Mouse (Mus musculus): ENCODE data around the gene Mylpf. TPM values are rescaled to one million over a fixed set of nuclear protein-coding genes. Genes with fewer than 3 reads are reported as not detected.

The Mylpf gene
- total RNA-seq (2023): 6.7 and 11.1 TPM in 2 replicates

GRCm38 (mm10) chr7:127208553-127209438 lies at the start of gene Mylpf:
Gene Mylpf, plus strand, starts transcription at chr7:127208890.

GRCm38 (mm10) chr7:127195544-127196295 lies 13.0 kb upstream of the Mylpf start, which contains the start of gene Cd2bp2:
Gene Cd2bp2, minus strand, starts transcription at chr7:127196050.

GRCm38 (mm10) chr7:127208295-127208552 lies 466 bp upstream of the Mylpf start, which contains the start of gene Tbc1d10b:
Gene Tbc1d10b, minus strand, starts transcription at chr7:127208468.

GRCm38 (mm10) chr7:127232622-127233367 lies 24.1 kb downstream of the Mylpf start, which contains the start of the genes Zfp553 and Sept1:
Gene Zfp553, plus strand, starts transcription at chr7:127233061.
Gene Sept1, minus strand, starts transcription at chr7:127233130.

GRCm38 (mm10) chr7:127243870-127244657 lies 35.4 kb downstream of the Mylpf start, which contains the start of gene Zfp771:
Gene Zfp771, plus strand, starts transcription at chr7:127244274.

GRCm38 (mm10) chr7:127260309-127261111 lies 51.8 kb downstream of the Mylpf start, which contains the start of gene Dctpp1:
Gene Dctpp1, minus strand, starts transcription at chr7:127260709.

Other genes with a start within 250 kb of the Mylpf start
- gene Cdipt, start 233.0 kb upstream of the Mylpf start, total RNA-seq (2023): 56.2 and 56.5 TPM in 2 replicates
- gene Cdiptos, start 232.8 kb upstream of the Mylpf start, total RNA-seq (2023): 0.95 and 1.3 TPM in 2 replicates
- 49.1 and 58.0 TPM in 2 replicates for gene Mvp, start 194.3 kb upstream of the Mylpf start, total RNA-seq (2023)
- gene Pagr1b, start 192.4 kb upstream of the Mylpf start, total RNA-seq (2023): not detected in 2 replicates
- 1.5 and 35.7 TPM in 2 replicates for gene Pagr1a, start 191.5 kb upstream of the Mylpf start, total RNA-seq (2023)
- 26.0 TPM in 1 of 2 replicates, not detected in the other for gene Gm42742, start 187.8 kb upstream of the Mylpf start, total RNA-seq (2023)
- gene Prrt2, start 187.7 kb upstream of the Mylpf start, total RNA-seq (2023): 0.79 TPM in 1 of 2 replicates, not detected in the other
- 128 and 143 TPM in 2 replicates for gene Maz, start 181.9 kb upstream of the Mylpf start, total RNA-seq (2023)
- 41.1 and 48.3 TPM in 2 replicates for gene Kif22, start 166.4 kb upstream of the Mylpf start, total RNA-seq (2023)
- 1.2 TPM in 1 of 2 replicates, not detected in the other for gene Zg16, start 121.6 kb upstream of the Mylpf start, total RNA-seq (2023)
- 155 and 172 TPM in 2 replicates for gene AI467606, start 117.5 kb upstream of the Mylpf start, total RNA-seq (2023)
- gene Qprt, start 86.7 kb upstream of the Mylpf start, total RNA-seq (2023): 2.0 and 3.8 TPM in 2 replicates
- gene Spn, start 71.1 kb upstream of the Mylpf start, total RNA-seq (2023): 96.9 and 102 TPM in 2 replicates
- 47.6 and 62.2 TPM in 2 replicates for gene Cd2bp2, start 12.8 kb upstream of the Mylpf start, total RNA-seq (2023)
- 106 and 122 TPM in 2 replicates for gene Tbc1d10b, start 422 bp upstream of the Mylpf start, total RNA-seq (2023)
- gene Zfp553, start 24.2 kb downstream of the Mylpf start, total RNA-seq (2023): 2.8 and 4.0 TPM in 2 replicates
- 107 and 123 TPM in 2 replicates for gene Sept1, start 24.2 kb downstream of the Mylpf start, total RNA-seq (2023)
- gene Zfp771, start 35.4 kb downstream of the Mylpf start, total RNA-seq (2023): 3.2 and 4.7 TPM in 2 replicates
- gene Dctpp1, start 51.8 kb downstream of the Mylpf start, total RNA-seq (2023): 18.4 and 20.9 TPM in 2 replicates
- 150 and 202 TPM in 2 replicates for gene Sephs2, start 65.2 kb downstream of the Mylpf start, total RNA-seq (2023)
- 239 and 332 TPM in 2 replicates for gene Itgal, start 87.4 kb downstream of the Mylpf start, total RNA-seq (2023)
- 7.5 and 8.1 TPM in 2 replicates for gene Zfp768, start 136.7 kb downstream of the Mylpf start, total RNA-seq (2023)
- 3.9 and 5.9 TPM in 2 replicates for gene Zfp747, start 167.2 kb downstream of the Mylpf start, total RNA-seq (2023)
- 1.3 and 1.5 TPM in 2 replicates for gene 9130019O22Rik, start 178.3 kb downstream of the Mylpf start, total RNA-seq (2023)
- 1.1 and 1.4 TPM in 2 replicates for gene E430018J23Rik, start 184.7 kb downstream of the Mylpf start, total RNA-seq (2023)
- gene Zfp764, start 197.9 kb downstream of the Mylpf start, total RNA-seq (2023): 1.5 and 2.2 TPM in 2 replicates
- gene Zfp688, start 213.2 kb downstream of the Mylpf start, total RNA-seq (2023): 13.2 and 14.6 TPM in 2 replicates
- gene Zfp689, start 240.3 kb downstream of the Mylpf start, total RNA-seq (2023): 2.1 and 3.1 TPM in 2 replicates